Mouse (Mus musculus) adipose tissue, adult 10 weeks (tissue): ENCODE results near the gene Zfp213. TPM values are rescaled to one million over a fixed set of nuclear protein-coding genes. Genes with fewer than 3 reads are reported as not detected.

ENCODE experiments used
- polyA plus RNA-seq: library from polyadenylated mRNA; stranded (reverse); fragments of 350-450 nt; fragmentation: Illumina TruSeq; extraction: RNeasy Lipid Tissue Mini Kit (QIAGEN cat#74804); gene quantifications from one replicate; pipeline ENCODE4 v1.2.3, GENCODE M21; 2014; ENCODE audit warnings: low read depth, low replicate concordance

Gene Zfp213
- 9.9 TPM for polyA plus RNA-seq

GRCm38 (mm10) chr17:23563595-23564367 lies at the start of gene Zfp213:
TSS of gene Zfp213 (minus strand) at chr17:23564238.

DNA sequence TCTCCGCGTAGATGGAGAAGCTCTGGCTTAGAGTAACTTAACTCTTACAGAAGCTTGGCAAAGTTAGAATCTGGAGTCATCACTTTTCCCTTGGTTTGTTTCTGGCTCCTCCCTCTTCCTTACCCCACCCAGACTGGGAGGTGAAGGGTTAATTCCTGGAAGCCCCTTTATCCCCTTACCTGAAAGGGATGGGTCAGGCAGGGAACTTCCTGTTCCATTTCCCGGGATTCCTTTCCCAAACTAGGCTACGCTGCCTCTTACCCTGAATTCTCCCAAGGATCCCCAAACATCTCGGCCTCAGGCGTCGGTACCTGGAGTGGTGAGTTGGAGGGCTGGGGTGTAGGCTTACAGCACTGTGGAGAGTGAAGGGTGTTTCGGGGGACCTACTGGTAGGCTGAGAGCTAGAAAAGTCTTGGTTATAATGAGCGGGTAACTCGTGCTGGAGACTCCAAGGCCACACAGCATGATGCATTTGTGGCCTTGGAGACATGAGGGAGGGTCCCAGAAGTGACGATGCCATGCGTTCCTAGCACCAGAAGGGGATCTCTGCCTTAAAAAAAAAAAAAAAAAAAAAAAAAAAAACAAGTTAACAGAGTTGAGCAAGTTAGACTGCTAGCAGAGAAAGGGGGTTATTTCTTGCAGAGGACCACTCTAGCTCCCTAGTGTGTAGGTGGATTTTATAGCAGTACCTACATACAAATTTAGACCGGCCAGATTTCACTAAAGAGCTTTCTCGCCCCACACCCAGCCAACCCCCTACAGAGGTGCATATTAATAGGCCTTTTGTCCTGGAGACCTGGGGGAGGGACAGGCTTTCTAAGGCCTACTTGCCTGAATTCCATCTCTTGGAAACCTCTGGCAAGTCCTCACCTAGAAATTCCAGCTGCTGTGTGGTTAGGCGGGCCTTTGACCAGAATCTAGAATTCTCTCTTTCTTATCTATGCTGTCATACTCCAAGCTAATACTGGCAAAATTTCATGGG lies 36.9 kb upstream of the Zfp213 start, which contains the start of gene Zscan10:
Zscan10 (plus strand) TSS at position 216 of the 982 bp plus-strand sequence.

GRCm38 (mm10) chr17:23598582-23599552 lies 34.8 kb upstream of the Zfp213 start, which contains the start of gene Zfp13:
TSS of gene Zfp13 (minus strand) at chr17:23599487.

Other genes with a start within 250 kb of the Zfp213 start
- not detected for gene Vmn2r115, start 220.5 kb downstream of the Zfp213 start, polyA plus RNA-seq
- gene Vmn2r116, start 179.6 kb downstream of the Zfp213 start, polyA plus RNA-seq, result not detected
- not detected for gene Vmn2r117, start 84.5 kb downstream of the Zfp213 start, polyA plus RNA-seq
- 23.0 TPM for gene Zfp13, start 35.2 kb upstream of the Zfp213 start, polyA plus RNA-seq
- gene Zscan10, start 36.6 kb upstream of the Zfp213 start, polyA plus RNA-seq, result 0.16 TPM
- gene Mmp25, start 81.0 kb upstream of the Zfp213 start, polyA plus RNA-seq, result 0.25 TPM
- gene Bicdl2, start 96.3 kb upstream of the Zfp213 start, polyA plus RNA-seq, result 2.7 TPM
- 226 TPM for gene Hcfc1r1, start 109.4 kb upstream of the Zfp213 start, polyA plus RNA-seq
- 10.9 TPM for gene Thoc6, start 109.6 kb upstream of the Zfp213 start, polyA plus RNA-seq
- gene Tnfrsf12a, start 113.2 kb upstream of the Zfp213 start, polyA plus RNA-seq, result 25.6 TPM
- gene Cldn6, start 115.0 kb upstream of the Zfp213 start, polyA plus RNA-seq, result 1.0 TPM
- 1.2 TPM for gene Cldn9, start 119.8 kb upstream of the Zfp213 start, polyA plus RNA-seq
- gene 1520401A03Rik, start 158.5 kb upstream of the Zfp213 start, polyA plus RNA-seq, result 0.30 TPM
- gene Pkmyt1, start 162.1 kb upstream of the Zfp213 start, polyA plus RNA-seq, result 8.8 TPM
- 19.4 TPM for gene Paqr4, start 176.6 kb upstream of the Zfp213 start, polyA plus RNA-seq
- gene Kremen2, start 181.6 kb upstream of the Zfp213 start, polyA plus RNA-seq, result 0.24 TPM
- gene Flywch1, start 207.4 kb upstream of the Zfp213 start, polyA plus RNA-seq, result 65.6 TPM
- 16.1 TPM for gene Flywch2, start 221.8 kb upstream of the Zfp213 start, polyA plus RNA-seq
- gene Srrm2, start 226.3 kb upstream of the Zfp213 start, polyA plus RNA-seq, result 339 TPM